8 mouse cellular contexts compared by ENCODE assay signal in the genomic region with DNA sequence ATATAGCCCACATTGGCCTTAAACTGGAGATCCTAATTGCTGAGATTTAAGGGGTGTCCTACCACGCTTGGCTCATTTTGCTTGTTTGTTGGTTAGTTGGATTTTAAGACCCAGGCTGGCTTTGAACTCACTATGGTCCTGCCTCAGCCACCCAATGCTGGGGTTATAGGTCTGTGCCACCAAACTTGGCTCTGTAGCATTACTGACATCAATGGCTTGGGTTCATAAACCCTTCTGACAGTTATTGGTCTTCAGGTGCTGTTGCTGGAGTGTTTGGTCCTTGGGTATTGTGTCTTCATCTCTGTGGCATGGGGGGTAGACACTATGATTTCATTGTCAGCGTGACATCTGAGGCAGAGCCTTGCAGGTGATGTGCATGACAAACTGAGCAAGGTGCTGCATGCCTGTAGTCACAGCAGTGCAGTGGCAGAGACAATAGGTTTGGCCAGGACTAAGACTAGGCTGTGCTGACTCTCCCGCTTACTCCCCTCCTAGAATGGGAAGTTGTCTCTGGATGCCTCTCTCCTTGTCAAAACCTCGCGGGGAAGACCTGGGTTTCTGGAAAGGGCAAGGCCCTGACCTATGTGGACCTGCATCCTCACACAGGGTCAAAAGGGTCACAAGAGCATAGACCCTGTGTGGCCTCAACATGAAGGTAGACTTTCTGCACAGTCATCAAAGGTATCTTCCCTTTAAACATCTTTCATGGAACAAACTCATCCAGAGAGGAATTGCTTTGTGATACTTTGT. TPM values are rescaled to one million over a fixed set of nuclear protein-coding genes. Genes with fewer than 3 reads are reported as not detected.
DNase-seq lines count a peak whose midpoint lies in the region; ATAC-seq and TF ChIP-seq lines count a peak whose summit lies in the region.
"Had no signal": no experiment of that assay in that cellular context is flagged by ENCODE, and none has a peak within 500 bp of the region (broad histone marks: within the 10 kb centered on the region; RNA-seq: fewer than 3 reads in every experiment).

No protein-coding gene starts in this region.

- H3K27ac ChIP-seq in liver, adult 2 months (replicated peaks; ENCODE audit: insufficient read depth, low read depth, low read length), result no peak overlapping the region
- no peak overlapping the region for H3K27ac ChIP-seq in embryonic facial prominence, embryonic 12.5 days
- H3K27ac ChIP-seq in limb, embryonic 12.5 days, result no peak overlapping the region
- no peak overlapping the region for H3K27ac ChIP-seq in neural tube, embryonic 15.5 days (replicated peaks)
- no peak overlapping the region for H3K27ac ChIP-seq in thymus, adult 2 months (ENCODE audit: control insufficient read depth, insufficient read depth, low read length)

- H3K27me3 ChIP-seq in liver, adult 2 months (ENCODE audit: control insufficient read depth, insufficient read depth, low read length), result no peaks in the 10 kb centered on the region
- H3K27me3 ChIP-seq in embryonic facial prominence, embryonic 12.5 days, result no peaks in the 10 kb centered on the region
- no peaks in the 10 kb centered on the region for H3K27me3 ChIP-seq in limb, embryonic 12.5 days
- no peaks in the 10 kb centered on the region for H3K27me3 ChIP-seq in neural tube, embryonic 15.5 days (replicated peaks)
- no peaks in the 10 kb centered on the region for H3K27me3 ChIP-seq in thymus, adult 2 months (ENCODE audit: control insufficient read depth, insufficient read depth, low read length)

- H3K4me2 ChIP-seq in embryonic facial prominence, embryonic 12.5 days (replicated peaks), result no peak overlapping the region
- H3K4me2 ChIP-seq in limb, embryonic 12.5 days, result no peak overlapping the region
- no peak overlapping the region for H3K4me2 ChIP-seq in neural tube, embryonic 15.5 days

- DNase-seq in liver, adult 2 months (ENCODE audit: extremely low read depth, low read depth, low spot score), result peak; percentile 14
- no peak for DNase-seq in liver
- DNase-seq in gastrocnemius, adult 8-10 months (ENCODE audit: low spot score in 2 of 2), result no peak
- no peak for DNase-seq in thymus, adult 2 months

- no peak overlapping the region for H3K9ac ChIP-seq in liver, adult 2 months (ENCODE audit: low read depth, low read length)
- no peak overlapping the region for H3K9ac ChIP-seq in embryonic facial prominence, embryonic 12.5 days
- no peak overlapping the region for H3K9ac ChIP-seq in limb, embryonic 12.5 days (replicated peaks)
- no peak overlapping the region for H3K9ac ChIP-seq in neural tube, embryonic 15.5 days (replicated peaks)

- peaks cover 76% of the 10 kb centered on the region for H3K9me3 ChIP-seq in embryonic facial prominence, embryonic 12.5 days
- H3K9me3 ChIP-seq in limb, embryonic 12.5 days, result peaks cover 94% of the 10 kb centered on the region
- H3K9me3 ChIP-seq in neural tube, embryonic 15.5 days (replicated peaks), result peaks cover 65% of the 10 kb centered on the region

- H3K4me3 ChIP-seq in liver, adult 2 months (ENCODE audit: insufficient read depth, low read depth, low read length), result no peak overlapping the region
- H3K4me3 ChIP-seq in embryonic facial prominence, embryonic 12.5 days, result no peak overlapping the region
- H3K4me3 ChIP-seq in limb, embryonic 12.5 days (replicated peaks), result no peak overlapping the region
- no peak overlapping the region for H3K4me3 ChIP-seq in neural tube, embryonic 15.5 days (replicated peaks)
- no peak overlapping the region for H3K4me3 ChIP-seq in thymus, adult 2 months (ENCODE audit: control insufficient read depth, insufficient read depth, low read length)

- 0 out of 2 replicates have a peak, but pooled peaks have one; percentile 10 for ATAC-seq in embryonic facial prominence, embryonic 12.5 days (ENCODE audit: insufficient number of reproducible peaks, insufficient read depth, low FRiP score, low TSS enrichment)
- ATAC-seq in limb, embryonic 12.5 days (ENCODE audit: insufficient number of reproducible peaks, insufficient read depth, low FRiP score, low TSS enrichment, low read depth), result peak; percentile 15
- ATAC-seq in neural tube, embryonic 15.5 days (ENCODE audit: low FRiP score), result 0 out of 2 replicates have a peak, but pooled peaks have one; percentile 9
- ATAC-seq: inflammation-experienced regulatory T-cells, adult 6 months had no signal

- no peaks in the 10 kb centered on the region for H3K79me2 ChIP-seq in liver, adult 2 months (ENCODE audit: control insufficient read depth, insufficient read depth, low read length)

- 34% methylated on average over 5 of the region's 5 CpGs for WGBS in liver, adult 2 months
- WGBS in embryonic facial prominence, embryonic 12.5 days, result 37% methylated on average over 5 of the region's 5 CpGs
- WGBS in limb, embryonic 12.5 days, result 38% methylated on average over 5 of the region's 5 CpGs
- 47% methylated on average over 5 of the region's 5 CpGs for WGBS in neural tube, embryonic 15.5 days
- WGBS in thymus, adult 2 months, result 43% methylated on average over 5 of the region's 5 CpGs

- no peak for TF ChIP-seq POLR2A in liver, adult 2 months (IDR thresholded peaks at IDR 0.05; ENCODE audit: extremely low read depth, insufficient read depth, low read length)
- no peak for TF ChIP-seq POLR2A in thymus, adult 2 months (IDR thresholded peaks at IDR 0.05; ENCODE audit: control insufficient read depth, extremely low read depth, insufficient read depth, low read length, poor library complexity)

- TF ChIP-seq CTCF in liver, adult 2 months (IDR thresholded peaks at IDR 0.05; ENCODE audit: low read depth, low read length), result no peak
- no peak for TF ChIP-seq CTCF in thymus, adult 2 months (IDR thresholded peaks at IDR 0.05; ENCODE audit: borderline replicate concordance, control insufficient read depth, extremely low read depth, insufficient read depth, low read length, poor library complexity)

- no peaks in the 10 kb centered on the region for H3K4me1 ChIP-seq in liver, adult 2 months (ENCODE audit: control insufficient read depth, insufficient read depth, low read length)
- no peaks in the 10 kb centered on the region for H3K4me1 ChIP-seq in embryonic facial prominence, embryonic 12.5 days
- H3K4me1 ChIP-seq in limb, embryonic 12.5 days (replicated peaks), result no peaks in the 10 kb centered on the region
- H3K4me1 ChIP-seq in neural tube, embryonic 15.5 days, result no peaks in the 10 kb centered on the region
- no peaks in the 10 kb centered on the region for H3K4me1 ChIP-seq in thymus, adult 2 months (replicated peaks; ENCODE audit: control insufficient read depth, insufficient read depth, low read length)

- no peaks in the 10 kb centered on the region for H3K36me3 ChIP-seq in liver, adult 2 months (ENCODE audit: control insufficient read depth, insufficient read depth, low read length)
- H3K36me3 ChIP-seq in embryonic facial prominence, embryonic 12.5 days, result no peaks in the 10 kb centered on the region
- H3K36me3 ChIP-seq in limb, embryonic 12.5 days, result no peaks in the 10 kb centered on the region
- H3K36me3 ChIP-seq in neural tube, embryonic 15.5 days, result no peaks in the 10 kb centered on the region
- H3K36me3 ChIP-seq in thymus, adult 2 months (ENCODE audit: control insufficient read depth, insufficient read depth, low read length), result no peaks in the 10 kb centered on the region

RNA-seq across cellular contexts. Expression of gene Trpm8, which starts 23.0 kb away (rescaled TPM):
- total RNA-seq in liver, adult 2 months (2014; rRNA removed), result under 0.01 TPM in 2 replicates
- 0.01 and 0.02 TPM in 2 replicates for polyA plus RNA-seq in liver, adult 2 months (2012; rRNA removed)
- not detected in 2 replicates for polyA plus RNA-seq in embryonic facial prominence, embryonic 12.5 days (2016; fragmentation: Nextera tagmentation; extraction: Ambion mirVana)
- polyA plus RNA-seq in limb, embryonic 12.5 days (2016; fragmentation: Nextera tagmentation; extraction: Ambion mirVana), result not detected in 2 replicates
- 0.11 and 0.14 TPM in 2 replicates for polyA plus RNA-seq in neural tube, embryonic 15.5 days (2015; fragmentation: Nextera tagmentation; extraction: Ambion mirVana)
- not detected for total RNA-seq in gastrocnemius, adult 8-10 months (2022)
- 0.03 and 0.08 TPM in 2 replicates for polyA plus RNA-seq in thymus, adult 2 months (2012; rRNA removed)
- polyA plus RNA-seq: inflammation-experienced regulatory T-cells, adult 6 months had no signal

RNA-seq across cellular contexts. Expression of gene Hjurp, which starts 23.0 kb away (rescaled TPM):
- 78.7 and 90.1 TPM in 2 replicates for total RNA-seq in liver, adult 2 months (2014; rRNA removed)
- polyA plus RNA-seq in liver, adult 2 months (2012; rRNA removed), result 31.4 and 32.8 TPM in 2 replicates
- polyA plus RNA-seq in embryonic facial prominence, embryonic 12.5 days (2016; fragmentation: Nextera tagmentation; extraction: Ambion mirVana), result 231 and 234 TPM in 2 replicates
- 236 and 243 TPM in 2 replicates for polyA plus RNA-seq in limb, embryonic 12.5 days (2016; fragmentation: Nextera tagmentation; extraction: Ambion mirVana)
- 63.6 and 84.0 TPM in 2 replicates for polyA plus RNA-seq in neural tube, embryonic 15.5 days (2015; fragmentation: Nextera tagmentation; extraction: Ambion mirVana)
- total RNA-seq in gastrocnemius, adult 8-10 months (2022), result 1 to 10 TPM; 4.4 to 6.3 (median 4.7) TPM
- 168 and 197 TPM in 2 replicates for polyA plus RNA-seq in thymus, adult 2 months (2012; rRNA removed)
